Comparison of ENCODE assay signal across 10 mouse cellular contexts in the genomic region with DNA sequence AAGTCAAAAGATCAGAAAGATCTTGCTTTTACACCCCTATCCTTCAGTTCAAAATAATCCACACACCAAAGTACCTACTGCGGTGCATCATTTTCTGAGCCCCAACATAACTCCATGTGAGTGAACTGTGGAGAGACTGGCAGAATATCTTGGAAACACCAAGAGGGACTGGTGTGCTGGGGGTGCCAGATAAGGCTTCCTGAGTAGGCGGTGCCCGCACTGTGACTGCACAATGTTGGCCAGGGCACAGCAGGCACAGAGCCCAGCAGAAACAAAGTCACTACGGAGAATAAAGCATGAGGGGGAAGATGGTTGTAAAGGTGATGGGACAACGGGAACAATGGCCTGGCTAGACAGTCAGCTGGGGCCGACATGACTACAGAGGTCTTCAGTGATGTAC.
DNase-seq lines count a peak whose midpoint lies in the region; ATAC-seq lines count a peak whose summit lies in the region.
"Had no signal": no experiment of that assay in that cellular context is flagged by ENCODE, and none has a peak within 500 bp of the region (broad histone marks: within the 10 kb centered on the region; RNA-seq: fewer than 3 reads in every experiment).

No protein-coding gene starts in this region.

- no peak for DNase-seq in kidney, adult 18-20 months
- DNase-seq in lung, adult 18-20 months = peak; percentile 70 to 75
- no peak for DNase-seq in embryo, embryonic 10 days (ENCODE audit: low spot score)
- no peak for DNase-seq in gastrocnemius, adult 8-10 months (ENCODE audit: low spot score in 2 of 2)
- no peak for DNase-seq in neural tube, embryonic 10.5 days (ENCODE audit: extremely low spot score, low spot score)

- peaks cover 42% of the 10 kb centered on the region for H3K4me1 ChIP-seq in kidney, embryonic 15.5 days
- peaks cover 60% of the 10 kb centered on the region for H3K4me1 ChIP-seq in erythroblast, embryonic 14.5 days (ENCODE audit: control insufficient read depth)
- H3K4me1 ChIP-seq in stomach, embryonic 16.5 days (ENCODE audit: control insufficient read depth, insufficient read depth, low read length) = peaks cover 20% of the 10 kb centered on the region

- no peaks in the 10 kb centered on the region for H3K27me3 ChIP-seq in kidney, embryonic 15.5 days
- H3K27me3 ChIP-seq in erythroblast, embryonic 14.5 days (ENCODE audit: control insufficient read depth) = peaks cover 12% of the 10 kb centered on the region
- no peaks in the 10 kb centered on the region for H3K27me3 ChIP-seq in stomach, embryonic 16.5 days (ENCODE audit: control insufficient read depth, insufficient read depth, low read length)
- H3K27me3 ChIP-seq: limb, embryonic 13.5 days; Patski had no signal

- H3K27ac ChIP-seq in kidney, embryonic 15.5 days = 0 out of 2 replicates have a peak overlapping the region, but pooled peaks have one; percentile 1
- no peak overlapping the region for H3K27ac ChIP-seq in stomach, embryonic 16.5 days (ENCODE audit: low read length)
- H3K27ac ChIP-seq: limb, embryonic 13.5 days had no signal

- peak; percentile 83; the same call in 1 of the 2 replicates for ATAC-seq in kidney, embryonic 15.5 days (replicated peaks; ENCODE audit: low FRiP score)
- peak; percentile 64; the same call in 1 of the 2 replicates for ATAC-seq in stomach, embryonic 16.5 days (ENCODE audit: insufficient read depth, low FRiP score)
- ATAC-seq: Patski had no signal

- 0 out of 2 replicates have a peak, but pooled peaks cover 8% of the 10 kb centered on the region for H3K36me3 ChIP-seq in kidney, embryonic 15.5 days
- 0 out of 2 replicates have a peak, but pooled peaks cover 2% of the 10 kb centered on the region for H3K36me3 ChIP-seq in erythroblast, embryonic 14.5 days (ENCODE audit: control insufficient read depth)
- H3K36me3 ChIP-seq in stomach, embryonic 16.5 days (ENCODE audit: control insufficient read depth, insufficient read depth, low read length) = no peaks in the 10 kb centered on the region
- H3K36me3 ChIP-seq: limb, embryonic 13.5 days had no signal

- WGBS in kidney, embryonic 15.5 days = 83% methylated on average over 6 of the region's 6 CpGs
- 81% methylated on average over 6 of the region's 6 CpGs for WGBS in stomach, embryonic 16.5 days

- H3K9ac ChIP-seq in kidney, embryonic 15.5 days = no peak overlapping the region
- H3K9ac ChIP-seq in stomach, embryonic 16.5 days (ENCODE audit: low read length) = no peak overlapping the region
- H3K9ac ChIP-seq: limb, embryonic 13.5 days had no signal

- H3K4me2 ChIP-seq in kidney, embryonic 15.5 days = no peak overlapping the region
- H3K4me2 ChIP-seq in stomach, embryonic 16.5 days (ENCODE audit: low read depth, low read length) = no peak overlapping the region
- H3K4me2 ChIP-seq: limb, embryonic 13.5 days had no signal

- no peak overlapping the region for H3K4me3 ChIP-seq in kidney, embryonic 15.5 days (replicated peaks)
- H3K4me3 ChIP-seq in erythroblast, embryonic 14.5 days (replicated peaks) = peak overlapping the region; percentile 63
- H3K4me3 ChIP-seq in stomach, embryonic 16.5 days (replicated peaks; ENCODE audit: low read length) = no peak overlapping the region
- H3K4me3 ChIP-seq: limb, embryonic 13.5 days had no signal

- H3K9me3 ChIP-seq in kidney, embryonic 15.5 days (replicated peaks) = no peaks in the 10 kb centered on the region
- no peaks in the 10 kb centered on the region for H3K9me3 ChIP-seq in erythroblast, embryonic 14.5 days (ENCODE audit: control insufficient read depth, low read length)
- no peaks in the 10 kb centered on the region for H3K9me3 ChIP-seq in stomach, embryonic 16.5 days (replicated peaks; ENCODE audit: control insufficient read depth, low read length)
- H3K9me3 ChIP-seq: limb, embryonic 13.5 days had no signal

Comparison
In these comparisons a context has a peak if more than half of its experiments do, and no peak if none do; other contexts are left out.
1. DNase-seq: peak in lung, adult 18-20 months (2 of 2); none in kidney, adult 18-20 months (single experiment), embryo, embryonic 10 days (single experiment), gastrocnemius, adult 8-10 months (0 of 2) and neural tube, embryonic 10.5 days (single experiment).